Mouse (Mus musculus): ENCODE results near the gene Mapk8ip3.

DNA sequence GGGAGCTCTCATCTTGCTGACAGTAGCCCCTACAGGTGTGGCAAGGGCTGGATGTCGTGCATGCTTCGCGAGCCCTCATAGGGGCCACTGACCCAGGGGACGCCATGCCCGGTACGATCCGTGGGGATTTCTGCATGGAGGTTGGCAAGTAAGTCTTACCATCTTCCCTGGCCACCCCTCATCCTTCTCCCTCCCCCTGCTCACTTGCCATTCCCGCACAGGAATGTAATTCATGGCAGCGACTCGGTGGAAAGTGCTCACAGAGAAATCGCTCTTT, 39.8 kb downstream of the Mapk8ip3 start:
- TF ChIP-seq CTCF (IDR thresholded peaks at IDR 0.05; ENCODE audit: borderline replicate concordance, insufficient read depth, low read length) (no peak), POLR2A (IDR thresholded peaks at IDR 0.05; ENCODE audit: low read depth, low read length) (no peak)
